Mouse (Mus musculus): ENCODE measurements around the gene Defb47.

- no peak for TF ChIP-seq CTCF (IDR thresholded peaks at IDR 0.05; ENCODE audit: low read depth)
- TF ChIP-seq EP300 (IDR thresholded peaks at IDR 0.05; ENCODE audit: low read depth) = no peak
Measured at GRCm38 (mm10) chr14:63046691-63047090, 48.8 kb downstream of the Defb47 start, which contains the start of gene Defb42.

Measured in liver, postnatal 0 days (tissue).